Mouse (Mus musculus): ENCODE results near the gene Adamts20. TPM values are rescaled to one million over a fixed set of nuclear protein-coding genes. Genes with fewer than 3 reads are reported as not detected.

Gene Adamts20
- polyA plus RNA-seq, 1 experiment from 2014 or later = 4.1 TPM

GRCm38 (mm10) chr15:94263866-94264496 lies 201.2 kb downstream of the Adamts20 start:
- ATAC-seq (ENCODE audit: low FRiP score) = 0 out of 2 replicates have a peak, but pooled peaks have one; percentile 45

GRCm38 (mm10) chr15:94263241-94263640 lies 202.0 kb downstream of the Adamts20 start:
- no peak overlapping the region for H3K4me2 ChIP-seq
- no peak overlapping the region for H3K27ac ChIP-seq (replicated peaks)
- peaks cover 13% of the 10 kb centered on the region; the same call in 1 of the 2 replicates for H3K4me1 ChIP-seq
- no peaks in the 10 kb centered on the region for H3K27me3 ChIP-seq (replicated peaks)
- H3K9ac ChIP-seq (replicated peaks) = no peak overlapping the region
- no peaks in the 10 kb centered on the region for H3K36me3 ChIP-seq
- ATAC-seq (ENCODE audit: low FRiP score) = no peak
- H3K9me3 ChIP-seq (replicated peaks) = no peaks in the 10 kb centered on the region
- 56% methylated on average over 10 of the region's 10 CpGs for WGBS
- H3K4me3 ChIP-seq (replicated peaks) = no peak overlapping the region

More at GRCm38 (mm10) chr15:94263866-94264496, 201.2 kb downstream of the Adamts20 start:
- no peak overlapping the region for H3K4me2 ChIP-seq
- no peak overlapping the region for H3K9ac ChIP-seq (replicated peaks)
- H3K36me3 ChIP-seq = no peaks in the 10 kb centered on the region
- H3K4me3 ChIP-seq (replicated peaks) = no peak overlapping the region
- H3K9me3 ChIP-seq (replicated peaks) = no peaks in the 10 kb centered on the region
- no peak overlapping the region for H3K27ac ChIP-seq (replicated peaks)
- peaks cover 13% of the 10 kb centered on the region; the same call in 1 of the 2 replicates for H3K4me1 ChIP-seq
- WGBS = 50% methylated on average over 8 of the region's 8 CpGs
- no peaks in the 10 kb centered on the region for H3K27me3 ChIP-seq (replicated peaks)

- WGBS = 97% methylated on average over 4 of the region's 4 CpGs
- Histone ChIP-seq H3K36me3 (no peaks in the 10 kb centered on the region), H3K4me3 (replicated peaks) (no peak overlapping the region), H3K4me2 (no peak overlapping the region), H3K9me3 (replicated peaks) (no peaks in the 10 kb centered on the region), H3K27me3 (replicated peaks) (no peaks in the 10 kb centered on the region), H3K9ac (replicated peaks) (no peak overlapping the region), H3K27ac (replicated peaks) (no peak overlapping the region), H3K4me1 (peaks cover 13% of the 10 kb centered on the region; the same call in 1 of the 2 replicates)
- no peak for ATAC-seq (ENCODE audit: low FRiP score)
Measured at GRCm38 (mm10) chr15:94259497-94259896, 205.7 kb downstream of the Adamts20 start.

- no peak overlapping the region for H3K9ac ChIP-seq (replicated peaks)
- no peak overlapping the region for H3K27ac ChIP-seq (replicated peaks)
- H3K36me3 ChIP-seq = no peaks in the 10 kb centered on the region
- H3K4me1 ChIP-seq = no peaks in the 10 kb centered on the region; the same call in 1 of the 2 replicates
- H3K4me3 ChIP-seq (replicated peaks) = no peak overlapping the region
- ATAC-seq (ENCODE audit: low FRiP score) = no peak
- H3K9me3 ChIP-seq (replicated peaks) = no peaks in the 10 kb centered on the region
- WGBS = 86% methylated on average over 5 of the region's 5 CpGs
- no peak overlapping the region for H3K4me2 ChIP-seq
- no peaks in the 10 kb centered on the region for H3K27me3 ChIP-seq (replicated peaks)
Measured at GRCm38 (mm10) chr15:94255538-94255937, 209.7 kb downstream of the Adamts20 start.

GRCm38 (mm10) chr15:94254861-94255516 lies 210.2 kb downstream of the Adamts20 start:
- H3K36me3 ChIP-seq = no peaks in the 10 kb centered on the region
- no peaks in the 10 kb centered on the region for H3K9me3 ChIP-seq (replicated peaks)
- H3K4me1 ChIP-seq = no peaks in the 10 kb centered on the region; the same call in 1 of the 2 replicates
- ATAC-seq (ENCODE audit: low FRiP score) = no peak
- WGBS = 75% methylated on average over 3 of the region's 3 CpGs
- no peaks in the 10 kb centered on the region for H3K27me3 ChIP-seq (replicated peaks)
- H3K4me2 ChIP-seq = no peak overlapping the region
- H3K9ac ChIP-seq (replicated peaks) = no peak overlapping the region
- no peak overlapping the region for H3K4me3 ChIP-seq (replicated peaks)
- H3K27ac ChIP-seq (replicated peaks) = no peak overlapping the region

- Histone ChIP-seq H3K4me1 (peaks cover 2% of the 10 kb centered on the region; the same call in 1 of the 2 replicates), H3K4me2 (no peak overlapping the region), H3K36me3 (no peaks in the 10 kb centered on the region), H3K9ac (replicated peaks) (no peak overlapping the region), H3K27me3 (replicated peaks) (no peaks in the 10 kb centered on the region), H3K9me3 (replicated peaks) (no peaks in the 10 kb centered on the region), H3K4me3 (replicated peaks) (no peak overlapping the region), H3K27ac (replicated peaks) (0 out of 2 replicates have a peak overlapping the region, but pooled peaks have one; percentile 18)
- ATAC-seq (ENCODE audit: low FRiP score) = peak; percentile 75; the same call in 1 of the 2 replicates
- 63% methylated on average over 14 of the region's 14 CpGs for WGBS
Measured at GRCm38 (mm10) chr15:94254091-94254860, 210.9 kb downstream of the Adamts20 start.

GRCm38 (mm10) chr15:94252962-94253712 lies 212.1 kb downstream of the Adamts20 start:
- Histone ChIP-seq H3K9ac (replicated peaks) (no peak overlapping the region), H3K4me2 (no peak overlapping the region), H3K4me1 (peaks cover 2% of the 10 kb centered on the region; the same call in 1 of the 2 replicates), H3K9me3 (replicated peaks) (no peaks in the 10 kb centered on the region), H3K4me3 (replicated peaks) (no peak overlapping the region), H3K27ac (replicated peaks) (no peak overlapping the region), H3K27me3 (replicated peaks) (no peaks in the 10 kb centered on the region), H3K36me3 (no peaks in the 10 kb centered on the region)
- ATAC-seq (ENCODE audit: low FRiP score) = no peak
- WGBS = 76% methylated on average over 13 of the region's 13 CpGs

- no peak for ATAC-seq (ENCODE audit: low FRiP score)
- H3K27me3 ChIP-seq (replicated peaks) = no peaks in the 10 kb centered on the region
- H3K4me1 ChIP-seq = 0 out of 2 replicates have a peak, but pooled peaks cover 2% of the 10 kb centered on the region
- whole genome bisulfite sequencing = 68% methylated on average over 8 of the region's 8 CpGs
- H3K4me3 ChIP-seq (replicated peaks) = no peak overlapping the region
- H3K4me2 ChIP-seq = no peak overlapping the region
- H3K9ac ChIP-seq (replicated peaks) = no peak overlapping the region
- no peaks in the 10 kb centered on the region for H3K9me3 ChIP-seq (replicated peaks)
- H3K36me3 ChIP-seq = no peaks in the 10 kb centered on the region
- H3K27ac ChIP-seq (replicated peaks) = no peak overlapping the region
Measured at GRCm38 (mm10) chr15:94249766-94250165, 215.5 kb downstream of the Adamts20 start.

GRCm38 (mm10) chr15:94248386-94248785 lies 216.8 kb downstream of the Adamts20 start:
- Histone ChIP-seq H3K9ac (replicated peaks) (no peak overlapping the region), H3K9me3 (replicated peaks) (no peaks in the 10 kb centered on the region), H3K4me3 (replicated peaks) (no peak overlapping the region), H3K27me3 (replicated peaks) (no peaks in the 10 kb centered on the region), H3K4me1 (0 out of 2 replicates have a peak, but pooled peaks cover 2% of the 10 kb centered on the region), H3K27ac (replicated peaks) (no peak overlapping the region), H3K4me2 (no peak overlapping the region), H3K36me3 (no peaks in the 10 kb centered on the region)
- 80% methylated on average over 6 of the region's 6 CpGs for WGBS
- no peak for ATAC-seq (ENCODE audit: low FRiP score)

GRCm38 (mm10) chr15:94246669-94247068 lies 218.5 kb downstream of the Adamts20 start:
- WGBS = 81% methylated on average over 5 of the region's 5 CpGs
- ATAC-seq (ENCODE audit: low FRiP score) = no peak
- no peaks in the 10 kb centered on the region for H3K36me3 ChIP-seq
- H3K9ac ChIP-seq (replicated peaks) = no peak overlapping the region
- H3K4me2 ChIP-seq = no peak overlapping the region
- no peak overlapping the region for H3K27ac ChIP-seq (replicated peaks)
- 0 out of 2 replicates have a peak, but pooled peaks cover 2% of the 10 kb centered on the region for H3K4me1 ChIP-seq
- H3K9me3 ChIP-seq (replicated peaks) = no peaks in the 10 kb centered on the region
- no peak overlapping the region for H3K4me3 ChIP-seq (replicated peaks)
- H3K27me3 ChIP-seq (replicated peaks) = no peaks in the 10 kb centered on the region

GRCm38 (mm10) chr15:94244336-94244735 lies 220.9 kb downstream of the Adamts20 start:
- no peak overlapping the region for H3K27ac ChIP-seq (replicated peaks)
- H3K9me3 ChIP-seq (replicated peaks) = no peaks in the 10 kb centered on the region
- H3K9ac ChIP-seq (replicated peaks) = no peak overlapping the region
- no peak overlapping the region for H3K4me2 ChIP-seq
- no peaks in the 10 kb centered on the region for H3K4me1 ChIP-seq
- no peak for ATAC-seq (ENCODE audit: low FRiP score)
- no peaks in the 10 kb centered on the region for H3K27me3 ChIP-seq (replicated peaks)
- H3K4me3 ChIP-seq (replicated peaks) = no peak overlapping the region
- 75% methylated on average over 2 of the region's 2 CpGs for WGBS
- no peaks in the 10 kb centered on the region for H3K36me3 ChIP-seq

Data from neural tube, embryonic 15.5 days (tissue).